Mouse (Mus musculus) T-cell, adult 2 months (primary cell): ENCODE data around the gene Atp1b1.

Experiments
- DNase-seq: peaks from one replicate; pipeline ENCODE4 v3.0.0; 2022; ENCODE audit warnings: low spot score

Gene Atp1b1

GRCm38 (mm10) chr1:164395131-164395780, 62.9 kb downstream of the Atp1b1 start:
- DNase-seq: no peak

- DNase-seq: no peak
These were observed 66.0 kb downstream of the Atp1b1 start for GRCm38 (mm10) chr1:164392176-164392575.

GRCm38 (mm10) chr1:164389743-164390142, 68.4 kb downstream of the Atp1b1 start:
- DNase-seq: no peak
